Mouse (Mus musculus) urinary bladder, adult 18-20 months (tissue): ENCODE measurements around the gene Dock8.
A peak's percentile ranks its signal among the peaks of the same experiment; 100 is the strongest.

Experiments used
- DNase-seq, 2 experiments: peaks; one replicate each; pipeline ENCODE4 v3.0.0; 2022; ENCODE audit warnings: low spot score in 2 of 2, mixed read lengths in 2 of 2

Dock8 gene

GRCm38 (mm10) chr19:25123031-25123430, 123.7 kb downstream of the Dock8 start:
- no peak for DNase-seq

- DNase-seq, result no peak
Observed at GRCm38 (mm10) chr19:25123461-25123860, 124.1 kb downstream of the Dock8 start.

- DNase-seq, result no peak
Observed at GRCm38 (mm10) chr19:25132322-25132721, 133.0 kb downstream of the Dock8 start.

- DNase-seq, result no peak
Observed at GRCm38 (mm10) chr19:25133959-25134358, 134.6 kb downstream of the Dock8 start.

- no peak for DNase-seq
Observed at GRCm38 (mm10) chr19:25136171-25136570, 136.8 kb downstream of the Dock8 start.

GRCm38 (mm10) chr19:25137907-25138820, 138.8 kb downstream of the Dock8 start:
- no peak for DNase-seq

GRCm38 (mm10) chr19:25144110-25145028, 145.0 kb downstream of the Dock8 start:
- no peak for DNase-seq

- no peak for DNase-seq
Observed at GRCm38 (mm10) chr19:25145116-25145515, 145.8 kb downstream of the Dock8 start.

- DNase-seq, result no peak
Observed at GRCm38 (mm10) chr19:25146122-25146521, 146.8 kb downstream of the Dock8 start.

- no peak for DNase-seq
Observed at GRCm38 (mm10) chr19:25149788-25150187, 150.5 kb downstream of the Dock8 start.

GRCm38 (mm10) chr19:25154506-25155178, 155.3 kb downstream of the Dock8 start:
- no peak for DNase-seq

- no peak for DNase-seq
Observed at GRCm38 (mm10) chr19:25155250-25155649, 155.9 kb downstream of the Dock8 start.

GRCm38 (mm10) chr19:25155709-25156108, 156.4 kb downstream of the Dock8 start:
- no peak for DNase-seq

GRCm38 (mm10) chr19:25162270-25162669, 162.9 kb downstream of the Dock8 start:
- DNase-seq, result no peak

- no peak for DNase-seq
Observed at GRCm38 (mm10) chr19:25163426-25163825, 164.1 kb downstream of the Dock8 start.

- no peak for DNase-seq
Observed at GRCm38 (mm10) chr19:25166412-25166811, 167.1 kb downstream of the Dock8 start.

- peak in 1 of 2 experiments; percentile 59 for DNase-seq
Observed at GRCm38 (mm10) chr19:25171395-25171794, 172.1 kb downstream of the Dock8 start.

- no peak for DNase-seq
Observed at GRCm38 (mm10) chr19:25176746-25177145, 177.4 kb downstream of the Dock8 start.

- no peak for DNase-seq
Observed at GRCm38 (mm10) chr19:25180024-25180423, 180.7 kb downstream of the Dock8 start.

- DNase-seq, result no peak
Observed at GRCm38 (mm10) chr19:25180547-25180946, 181.2 kb downstream of the Dock8 start.

GRCm38 (mm10) chr19:25184076-25184475, 184.7 kb downstream of the Dock8 start:
- DNase-seq, result no peak

GRCm38 (mm10) chr19:25186316-25186715, 187.0 kb downstream of the Dock8 start:
- no peak for DNase-seq
